Mouse (Mus musculus): ENCODE results near the gene Matn1.

The Matn1 gene

GRCm38 (mm10) chr4:130984416-130985182, 40.4 kb downstream of the Matn1 start:
- no peak for DNase-seq (ENCODE audit: low spot score)

GRCm38 (mm10) chr4:130987046-130987445, 42.9 kb downstream of the Matn1 start:
- DNase-seq (ENCODE audit: low spot score): no peak

- no peak for DNase-seq (ENCODE audit: low spot score)
Measured at GRCm38 (mm10) chr4:130988219-130988839, 44.1 kb downstream of the Matn1 start.

GRCm38 (mm10) chr4:130989146-130989545, 45.0 kb downstream of the Matn1 start:
- no peak for DNase-seq (ENCODE audit: low spot score)

GRCm38 (mm10) chr4:130990966-130991365, 46.8 kb downstream of the Matn1 start:
- DNase-seq (ENCODE audit: low spot score): no peak

- no peak for DNase-seq (ENCODE audit: low spot score)
Measured at GRCm38 (mm10) chr4:130994556-130994955, 50.4 kb downstream of the Matn1 start.

GRCm38 (mm10) chr4:130999744-131000527, 55.8 kb downstream of the Matn1 start:
- no peak for DNase-seq (ENCODE audit: low spot score)

GRCm38 (mm10) chr4:131000614-131001178, 56.5 kb downstream of the Matn1 start:
- DNase-seq (ENCODE audit: low spot score): no peak

Measured in ovary, postnatal 36 days (tissue).